9 mouse cellular contexts compared by ENCODE assay signal in genomic region chr7:137317659-137318382, GRCm38 (mm10). TPM values are rescaled to one million over a fixed set of nuclear protein-coding genes. Genes with fewer than 3 reads are reported as not detected.
A peak's percentile ranks its signal among the peaks of the same experiment; 100 is the strongest.
DNase-seq lines count a peak whose midpoint lies in the region; ATAC-seq lines count a peak whose summit lies in the region.
"Had no signal": no experiment of that assay in that cellular context is flagged by ENCODE, and none has a peak within 500 bp of the region (broad histone marks: within the 10 kb centered on the region; RNA-seq: fewer than 3 reads in every experiment).

No protein-coding gene starts in this region.

- no peaks in the 10 kb centered on the region for H3K9me3 ChIP-seq in heart, embryonic 13.5 days
- no peaks in the 10 kb centered on the region for H3K9me3 ChIP-seq in forebrain, embryonic 14.5 days (replicated peaks; ENCODE audit: control insufficient read depth, low read length)
- no peaks in the 10 kb centered on the region for H3K9me3 ChIP-seq in limb, embryonic 12.5 days
- no peaks in the 10 kb centered on the region for H3K9me3 ChIP-seq in stomach, embryonic 14.5 days (ENCODE audit: control insufficient read depth, low read depth, low read length)

- no peaks in the 10 kb centered on the region for H3K36me3 ChIP-seq in heart, embryonic 13.5 days
- no peaks in the 10 kb centered on the region for H3K36me3 ChIP-seq in forebrain, embryonic 14.5 days (ENCODE audit: control insufficient read depth, insufficient read depth, low read length)
- no peaks in the 10 kb centered on the region for H3K36me3 ChIP-seq in limb, embryonic 12.5 days
- no peaks in the 10 kb centered on the region for H3K36me3 ChIP-seq in stomach, embryonic 14.5 days (ENCODE audit: control insufficient read depth, insufficient read depth, low read length)

- H3K27ac ChIP-seq in heart, embryonic 13.5 days (replicated peaks), result no peak overlapping the region
- no peak overlapping the region for H3K27ac ChIP-seq in forebrain, embryonic 14.5 days (ENCODE audit: low read depth, low read length)
- H3K27ac ChIP-seq in limb, embryonic 12.5 days, result peak overlapping the region; percentile 56
- H3K27ac ChIP-seq in stomach, embryonic 14.5 days (ENCODE audit: low read length), result no peak overlapping the region

- H3K4me3 ChIP-seq in heart, embryonic 13.5 days, result peak overlapping the region; percentile 27; the same call in 1 of the 2 replicates
- H3K4me3 ChIP-seq in forebrain, embryonic 14.5 days (ENCODE audit: low read depth, low read length), result 0 out of 2 replicates have a peak overlapping the region, but pooled peaks have one; percentile 9
- peak overlapping the region; percentile 93 for H3K4me3 ChIP-seq in limb, embryonic 12.5 days (replicated peaks)
- H3K4me3 ChIP-seq in stomach, embryonic 14.5 days (ENCODE audit: low read depth, low read length), result peak overlapping the region; percentile 3; the same call in 1 of the 2 replicates

- H3K27me3 ChIP-seq in heart, embryonic 13.5 days (replicated peaks), result peaks cover 99% of the 10 kb centered on the region
- peaks cover 88% of the 10 kb centered on the region for H3K27me3 ChIP-seq in forebrain, embryonic 14.5 days (replicated peaks; ENCODE audit: control insufficient read depth, insufficient read depth, low read length)
- H3K27me3 ChIP-seq in limb, embryonic 12.5 days, result peaks cover 82% of the 10 kb centered on the region
- H3K27me3 ChIP-seq in stomach, embryonic 14.5 days (ENCODE audit: control insufficient read depth, insufficient read depth, low read length), result peaks cover 69% of the 10 kb centered on the region

- 2% methylated on average over 24 of the region's 24 CpGs for WGBS in heart, embryonic 13.5 days
- under 1% methylated on average over 24 of the region's 24 CpGs for WGBS in forebrain, embryonic 14.5 days
- 2% methylated on average over 24 of the region's 24 CpGs for WGBS in limb, embryonic 12.5 days
- WGBS in stomach, embryonic 14.5 days, result 3% methylated on average over 24 of the region's 24 CpGs

- no peak for ATAC-seq in heart, embryonic 13.5 days (ENCODE audit: extremely low read depth, insufficient number of reproducible peaks, low FRiP score, low TSS enrichment)
- ATAC-seq in forebrain, embryonic 14.5 days, result no peak
- ATAC-seq in limb, embryonic 12.5 days (ENCODE audit: insufficient number of reproducible peaks, insufficient read depth, low FRiP score, low TSS enrichment, low read depth), result no peak
- no peak for ATAC-seq in stomach, embryonic 14.5 days (ENCODE audit: insufficient number of reproducible peaks, insufficient read depth, low FRiP score, low read depth)

- H3K4me1 ChIP-seq in heart, embryonic 13.5 days, result peaks cover 69% of the 10 kb centered on the region
- H3K4me1 ChIP-seq in forebrain, embryonic 14.5 days (ENCODE audit: control insufficient read depth, insufficient read depth, low read length), result peaks cover 25% of the 10 kb centered on the region
- peaks cover 69% of the 10 kb centered on the region for H3K4me1 ChIP-seq in limb, embryonic 12.5 days (replicated peaks)
- H3K4me1 ChIP-seq in stomach, embryonic 14.5 days (ENCODE audit: control insufficient read depth, insufficient read depth, low read length), result peaks cover 16% of the 10 kb centered on the region

- H3K4me2 ChIP-seq in heart, embryonic 13.5 days, result peak overlapping the region; percentile 49
- H3K4me2 ChIP-seq in forebrain, embryonic 14.5 days (ENCODE audit: low read length), result no peak overlapping the region
- peak overlapping the region; percentile 92 for H3K4me2 ChIP-seq in limb, embryonic 12.5 days
- no peak overlapping the region; the same call in 1 of the 2 replicates for H3K4me2 ChIP-seq in stomach, embryonic 14.5 days (replicated peaks; ENCODE audit: low read depth, low read length)

- DNase-seq in heart, adult 18-20 months, result no peak
- no peak for DNase-seq in forebrain, embryonic 14.5 days (ENCODE audit: low spot score)
- DNase-seq in adrenal gland, postnatal 10 days, result no peak
- no peak for DNase-seq in frontal cortex, postnatal 10 days (ENCODE audit: low spot score in 2 of 2)
- DNase-seq in retina, embryonic 14.5 days (ENCODE audit: low spot score), result no peak
- DNase-seq: adrenal gland, postnatal 25 days had no signal

- H3K9ac ChIP-seq in heart, embryonic 13.5 days, result no peak overlapping the region
- H3K9ac ChIP-seq in forebrain, embryonic 14.5 days (ENCODE audit: low read length), result no peak overlapping the region
- H3K9ac ChIP-seq in limb, embryonic 12.5 days (replicated peaks), result peak overlapping the region; percentile 61
- H3K9ac ChIP-seq in stomach, embryonic 14.5 days (replicated peaks; ENCODE audit: low read depth, low read length), result no peak overlapping the region

RNA-seq across cellular contexts. Expression of gene Ebf3, which starts 3.6 kb away (rescaled TPM):
- 0.52 and 0.60 TPM in 2 replicates for polyA plus RNA-seq in heart, embryonic 13.5 days (2015; fragmentation: Nextera tagmentation; extraction: Ambion mirVana)
- 1 to 10 TPM; 4.7 to 5.5 TPM for total RNA-seq in heart, adult 18-20 months (2021)
- polyA plus RNA-seq in forebrain, embryonic 14.5 days (2014; fragmentation: Nextera tagmentation; extraction: Ambion mirVana), result 0.89 and 1.2 TPM in 2 replicates
- 16.9 and 17.6 TPM in 2 replicates for polyA plus RNA-seq in limb, embryonic 12.5 days (2016; fragmentation: Nextera tagmentation; extraction: Ambion mirVana)
- 1.6 and 1.9 TPM in 2 replicates for polyA plus RNA-seq in stomach, embryonic 14.5 days (2014; fragmentation: Nextera tagmentation; extraction: Ambion mirVana)
- total RNA-seq in adrenal gland, postnatal 10 days (2021), result 10 to 100 TPM; 11.7 to 22.6 TPM

Comparison
In these comparisons a context has a peak if more than half of its experiments do, and no peak if none do; other contexts are left out.
1. H3K4me2 ChIP-seq: peak in heart, embryonic 13.5 days (single experiment) and limb, embryonic 12.5 days (single experiment); none in forebrain, embryonic 14.5 days (single experiment) and stomach, embryonic 14.5 days (single experiment).
2. H3K4me3 ChIP-seq: peak in every context shown above with its lines; median percentile 93 in limb, embryonic 12.5 days; 27 in heart, embryonic 13.5 days; 9 in forebrain, embryonic 14.5 days; 3 in stomach, embryonic 14.5 days.